Mouse (Mus musculus): ENCODE data around the gene Rabep1.
A peak's percentile ranks its signal among the peaks of the same experiment; 100 is the strongest.

Gene Rabep1

GRCm38 (mm10) chr11:70973947-70974346 is 129.4 kb downstream of the Rabep1 start:
- DNase-seq (ENCODE audit: low spot score) = no peak

- no peak for DNase-seq (ENCODE audit: low spot score)
Observed at GRCm38 (mm10) chr11:70975193-70975592, 130.6 kb downstream of the Rabep1 start.

GRCm38 (mm10) chr11:70977293-70977692 is 132.7 kb downstream of the Rabep1 start:
- no peak for DNase-seq (ENCODE audit: low spot score)

- no peak for DNase-seq (ENCODE audit: low spot score)
Observed at GRCm38 (mm10) chr11:70980232-70980631, 135.7 kb downstream of the Rabep1 start.

GRCm38 (mm10) chr11:70980751-70981510 is 136.4 kb downstream of the Rabep1 start:
- DNase-seq (ENCODE audit: low spot score) = no peak

- DNase-seq (ENCODE audit: low spot score) = no peak
Observed at GRCm38 (mm10) chr11:70982030-70982429, 137.5 kb downstream of the Rabep1 start.

GRCm38 (mm10) chr11:70982557-70983228 is 138.1 kb downstream of the Rabep1 start, which contains the start of gene C1qbp:
TSS of gene C1qbp (minus strand) at chr11:70983026.
- DNase-seq (ENCODE audit: low spot score) = peak; percentile 87

Data from left cerebral cortex, adult 11 months (tissue).